Comparison of ENCODE assay signal across 10 mouse cellular contexts in the genomic region with DNA sequence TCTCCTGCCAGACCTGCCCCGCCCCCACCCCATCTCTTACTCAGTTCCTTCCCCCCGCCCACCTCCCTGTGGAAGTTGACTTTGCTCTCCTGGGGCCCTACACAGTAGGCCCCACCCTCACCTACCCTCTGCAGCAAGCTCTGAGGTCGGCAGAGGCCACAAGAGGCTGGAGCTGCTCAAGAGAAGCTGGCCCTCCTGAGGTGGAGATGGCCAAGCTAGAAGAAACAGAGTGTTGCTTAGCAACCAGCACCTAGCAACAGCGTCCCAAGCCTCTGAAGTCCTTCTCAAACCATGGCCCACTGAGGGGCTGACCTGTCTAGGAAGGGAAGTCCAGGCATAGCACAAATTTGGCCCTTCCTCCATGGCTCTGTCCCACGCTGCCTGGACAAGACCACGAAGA. TPM values are rescaled to one million over a fixed set of nuclear protein-coding genes. Genes with fewer than 3 reads are reported as not detected.
DNase-seq lines count a peak whose midpoint lies in the region; ATAC-seq lines count a peak whose summit lies in the region.
"Had no signal": no experiment of that assay in that cellular context is flagged by ENCODE, and none has a peak within 500 bp of the region (broad histone marks: within the 10 kb centered on the region; RNA-seq: fewer than 3 reads in every experiment).

Ppp1r32 (minus strand) TSS at position 226 of the 400 bp plus-strand sequence.

- peaks cover 2% of the 10 kb centered on the region; the same call in 1 of the 2 replicates for H3K27me3 ChIP-seq in forebrain, embryonic 16.5 days (replicated peaks; ENCODE audit: control insufficient read depth, insufficient read depth, low read length)

- H3K9me3 ChIP-seq in forebrain, embryonic 16.5 days (ENCODE audit: control insufficient read depth, low read length), result no peaks in the 10 kb centered on the region
- H3K9me3 ChIP-seq: liver, embryonic 15.5 days had no signal

- no peak within 1 kb of the TSS for H3K4me2 ChIP-seq in forebrain, embryonic 16.5 days (ENCODE audit: low read length)
- H3K4me2 ChIP-seq: liver, embryonic 15.5 days had no signal

- peak; percentile 67 for ATAC-seq in forebrain, embryonic 16.5 days
- ATAC-seq in frontal cortex, adult (ENCODE audit: low TSS enrichment), result no peak

- H3K9ac ChIP-seq in forebrain, embryonic 16.5 days (replicated peaks; ENCODE audit: low read depth, low read length), result no peak within 1 kb of the TSS
- H3K9ac ChIP-seq: liver, embryonic 15.5 days had no signal

- H3K27ac ChIP-seq in forebrain, embryonic 16.5 days (ENCODE audit: low read length), result no peak within 1 kb of the TSS
- H3K27ac ChIP-seq: liver, embryonic 15.5 days had no signal

- 26% methylated on average over 6 of the region's 6 CpGs for WGBS in forebrain, embryonic 16.5 days

- 0 out of 2 replicates have a peak, but pooled peaks cover 4% of the 10 kb centered on the region for H3K4me1 ChIP-seq in forebrain, embryonic 16.5 days (replicated peaks; ENCODE audit: control insufficient read depth, insufficient read depth, low read length)
- H3K4me1 ChIP-seq: liver, embryonic 15.5 days had no signal

- no peak within 1 kb of the TSS for H3K4me3 ChIP-seq in forebrain, embryonic 16.5 days (replicated peaks; ENCODE audit: low read length)
- H3K4me3 ChIP-seq: liver, embryonic 15.5 days had no signal

- no peaks in the 10 kb centered on the region for H3K36me3 ChIP-seq in forebrain, embryonic 16.5 days (ENCODE audit: control insufficient read depth, insufficient read depth)
- H3K36me3 ChIP-seq: liver, embryonic 15.5 days had no signal

- DNase-seq in kidney, postnatal 4 days, result peak; percentile 20 to 33
- no peak for DNase-seq in kidney, adult 9 months
- DNase-seq in lung, postnatal 25 days (ENCODE audit: low spot score), result peak; percentile 32
- DNase-seq in testis, postnatal 10 days (ENCODE audit: low spot score), result peak; percentile 57
- no peak for DNase-seq in kidney, postnatal 10 days
- DNase-seq in spleen, postnatal 4 days (ENCODE audit: low spot score in 2 of 2), result no peak
- DNase-seq: kidney, adult 8-10 months had no signal

RNA-seq across cellular contexts. Expression of gene Ppp1r32, which starts in this region (rescaled TPM):
- polyA plus RNA-seq in forebrain, embryonic 16.5 days (2015; fragmentation: Nextera tagmentation; extraction: Ambion mirVana), result 1.7 and 2.1 TPM in 2 replicates
- polyA plus RNA-seq: liver, embryonic 15.5 days had no signal

Comparison
In these comparisons a context has a peak if more than half of its experiments do, and no peak if none do; other contexts are left out.
1. DNase-seq: peak in kidney, postnatal 4 days (2 of 2), lung, postnatal 25 days (single experiment) and testis, postnatal 10 days (single experiment); none in kidney, adult 9 months (single experiment), kidney, postnatal 10 days (single experiment) and spleen, postnatal 4 days (0 of 2).